ENCODE assay signal across 8 mouse cellular contexts in genomic region chr7:80261372-80261990, GRCm38 (mm10). TPM values are rescaled to one million over a fixed set of nuclear protein-coding genes. Genes with fewer than 3 reads are reported as not detected.
DNase-seq lines count a peak whose midpoint lies in the region; ATAC-seq lines count a peak whose summit lies in the region.

No protein-coding gene starts in this region.

- H3K27me3 ChIP-seq in hindbrain, embryonic 10.5 days (ENCODE audit: insufficient read depth, poor library complexity, severe bottlenecking), result peaks cover 33% of the 10 kb centered on the region
- peaks cover 21% of the 10 kb centered on the region; the same call in 1 of the 2 replicates for H3K27me3 ChIP-seq in liver, embryonic 15.5 days
- H3K27me3 ChIP-seq in stomach, embryonic 15.5 days (replicated peaks), result peaks cover 10% of the 10 kb centered on the region; the same call in 1 of the 2 replicates

- peak overlapping the region; percentile 85 for H3K9ac ChIP-seq in liver, embryonic 15.5 days
- H3K9ac ChIP-seq in stomach, embryonic 15.5 days, result peak overlapping the region; percentile 70

- peak overlapping the region; percentile 90 for H3K27ac ChIP-seq in hindbrain, embryonic 10.5 days
- peak overlapping the region; percentile 86 for H3K27ac ChIP-seq in liver, embryonic 15.5 days (replicated peaks)
- H3K27ac ChIP-seq in stomach, embryonic 15.5 days, result peak overlapping the region; percentile 82

- DNase-seq in cerebellum, adult 18-20 months, result no peak
- DNase-seq in right cerebral cortex, adult 2 months (ENCODE audit: low spot score in 2 of 2), result peak; percentile 21 to 28
- DNase-seq in right cerebral cortex, postnatal 4 days, result no peak
- no peak for DNase-seq in hindbrain, embryonic 10.5 days (ENCODE audit: low spot score)
- DNase-seq in ovary, postnatal 14 days (ENCODE audit: low spot score), result no peak

- no peaks in the 10 kb centered on the region for H3K9me3 ChIP-seq in hindbrain, embryonic 10.5 days
- no peaks in the 10 kb centered on the region for H3K9me3 ChIP-seq in liver, embryonic 15.5 days (replicated peaks)
- H3K9me3 ChIP-seq in stomach, embryonic 15.5 days, result no peaks in the 10 kb centered on the region

- peak overlapping the region; percentile 78 for H3K4me2 ChIP-seq in liver, embryonic 15.5 days
- H3K4me2 ChIP-seq in stomach, embryonic 15.5 days, result peak overlapping the region; percentile 79

- H3K36me3 ChIP-seq in hindbrain, embryonic 10.5 days, result peaks cover 35% of the 10 kb centered on the region
- peaks cover 34% of the 10 kb centered on the region for H3K36me3 ChIP-seq in liver, embryonic 15.5 days (replicated peaks)
- H3K36me3 ChIP-seq in stomach, embryonic 15.5 days, result peaks cover 23% of the 10 kb centered on the region

- ATAC-seq in cerebellum, adult (ENCODE audit: insufficient number of reproducible peaks, low FRiP score, low TSS enrichment), result 0 out of 2 replicates have a peak, but pooled peaks have one; percentile 10
- ATAC-seq in liver, embryonic 15.5 days (ENCODE audit: insufficient read depth), result peak; percentile 65
- peak; percentile 36; the same call in 1 of the 2 replicates for ATAC-seq in stomach, embryonic 15.5 days (ENCODE audit: insufficient read depth, low FRiP score, low read depth)

- H3K4me3 ChIP-seq in hindbrain, embryonic 10.5 days, result peak overlapping the region; percentile 80
- peak overlapping the region; percentile 80 for H3K4me3 ChIP-seq in liver, embryonic 15.5 days (replicated peaks)
- H3K4me3 ChIP-seq in stomach, embryonic 15.5 days (replicated peaks), result peak overlapping the region; percentile 88

- WGBS in hindbrain, embryonic 10.5 days, result under 1% methylated on average over 32 of the region's 32 CpGs
- under 1% methylated on average over 32 of the region's 32 CpGs for WGBS in liver, embryonic 15.5 days (ENCODE audit: insufficient replicate concordance)
- WGBS in stomach, embryonic 15.5 days, result 1% methylated on average over 32 of the region's 32 CpGs

- peaks cover 17% of the 10 kb centered on the region for H3K4me1 ChIP-seq in hindbrain, embryonic 10.5 days (replicated peaks)
- H3K4me1 ChIP-seq in liver, embryonic 15.5 days (replicated peaks), result peaks cover 23% of the 10 kb centered on the region
- peaks cover 5% of the 10 kb centered on the region for H3K4me1 ChIP-seq in stomach, embryonic 15.5 days

RNA-seq across cellular contexts. Expression of gene Ngrn, which starts 0.5 kb away (rescaled TPM):
- polyA plus RNA-seq in hindbrain, embryonic 10.5 days (2016; fragmentation: Nextera tagmentation; extraction: Ambion mirVana), result 40.4 and 47.4 TPM in 2 replicates
- polyA plus RNA-seq in liver, embryonic 15.5 days (2015; fragmentation: Nextera tagmentation; extraction: Ambion mirVana), result 25.4 and 28.3 TPM in 2 replicates
- 47.3 and 52.0 TPM in 2 replicates for polyA plus RNA-seq in stomach, embryonic 15.5 days (2015; fragmentation: Nextera tagmentation; extraction: Ambion mirVana)

RNA-seq across cellular contexts. Expression of gene Vps33b, which starts 8.0 kb away (rescaled TPM):
- polyA plus RNA-seq in hindbrain, embryonic 10.5 days (2016; fragmentation: Nextera tagmentation; extraction: Ambion mirVana), result 16.6 and 19.6 TPM in 2 replicates
- polyA plus RNA-seq in liver, embryonic 15.5 days (2015; fragmentation: Nextera tagmentation; extraction: Ambion mirVana), result 4.4 and 5.6 TPM in 2 replicates
- 12.9 and 15.6 TPM in 2 replicates for polyA plus RNA-seq in stomach, embryonic 15.5 days (2015; fragmentation: Nextera tagmentation; extraction: Ambion mirVana)

RNA-seq across cellular contexts. Expression of gene Ttll13, which starts 15.3 kb away (rescaled TPM):
- 0.70 and 0.98 TPM in 2 replicates for polyA plus RNA-seq in hindbrain, embryonic 10.5 days (2016; fragmentation: Nextera tagmentation; extraction: Ambion mirVana)
- 0.16 and 0.20 TPM in 2 replicates for polyA plus RNA-seq in liver, embryonic 15.5 days (2015; fragmentation: Nextera tagmentation; extraction: Ambion mirVana)
- polyA plus RNA-seq in stomach, embryonic 15.5 days (2015; fragmentation: Nextera tagmentation; extraction: Ambion mirVana), result 1.1 and 1.6 TPM in 2 replicates

RNA-seq across cellular contexts. Expression of gene Gdpgp1, which starts 28.8 kb away (rescaled TPM):
- polyA plus RNA-seq in hindbrain, embryonic 10.5 days (2016; fragmentation: Nextera tagmentation; extraction: Ambion mirVana), result 6.2 and 6.5 TPM in 2 replicates
- polyA plus RNA-seq in liver, embryonic 15.5 days (2015; fragmentation: Nextera tagmentation; extraction: Ambion mirVana), result 2.0 and 2.1 TPM in 2 replicates
- 5.2 and 5.3 TPM in 2 replicates for polyA plus RNA-seq in stomach, embryonic 15.5 days (2015; fragmentation: Nextera tagmentation; extraction: Ambion mirVana)

RNA-seq across cellular contexts. Expression of gene Cib1, which starts 28.9 kb away (rescaled TPM):
- 74.8 and 79.6 TPM in 2 replicates for polyA plus RNA-seq in hindbrain, embryonic 10.5 days (2016; fragmentation: Nextera tagmentation; extraction: Ambion mirVana)
- polyA plus RNA-seq in liver, embryonic 15.5 days (2015; fragmentation: Nextera tagmentation; extraction: Ambion mirVana), result 84.7 and 85.0 TPM in 2 replicates
- 157 and 158 TPM in 2 replicates for polyA plus RNA-seq in stomach, embryonic 15.5 days (2015; fragmentation: Nextera tagmentation; extraction: Ambion mirVana)

Comparison
In these comparisons a context has a peak if more than half of its experiments do, and no peak if none do; other contexts are left out.
1. DNase-seq: peak in right cerebral cortex, adult 2 months (2 of 2); none in cerebellum, adult 18-20 months (0 of 2), right cerebral cortex, postnatal 4 days (single experiment), hindbrain, embryonic 10.5 days (single experiment) and ovary, postnatal 14 days (single experiment).
2. ATAC-seq: peak in every context shown above with its lines; median percentile 65 in liver, embryonic 15.5 days; 36 in stomach, embryonic 15.5 days; 10 in cerebellum, adult.
3. Peak in every context shown above with its lines, with median percentiles within 50 percentile points of each other: H3K27ac ChIP-seq and H3K4me3 ChIP-seq.